Mouse (Mus musculus) embryonic fibroblast, embryonic 13.5 days (primary cell): ENCODE data around the gene Tead1. TPM values are rescaled to one million over a fixed set of nuclear protein-coding genes. Genes with fewer than 3 reads are reported as not detected.

ENCODE experiments used
- H3K27ac ChIP-seq: 2 replicates; pipeline ENCODE4 v1.5.1; 2012; ENCODE audit warnings: low read length, control low read depth, inconsistent platforms; ENCODE audit not compliant: insufficient read depth
- H3K4me1 ChIP-seq: 2 replicates; pipeline ENCODE4 v1.6.1; 2011; ENCODE audit warnings: low read length; ENCODE audit not compliant: control insufficient read depth, insufficient read depth
- H3K4me3 ChIP-seq: 2 replicates; pipeline ENCODE4 v1.5.1; 2011; ENCODE audit warnings: mild to moderate bottlenecking, control low read depth, low read length; ENCODE audit not compliant: insufficient read depth
- CTCF ChIP-seq: IDR thresholded peaks from 2 replicates; pipeline ENCODE4 v1.5.1; 2011; ENCODE audit warnings: mild to moderate bottlenecking, control low read depth, low read length, moderate library complexity, borderline replicate concordance; ENCODE audit not compliant: insufficient read depth
- POLR2A ChIP-seq: IDR thresholded peaks from 2 replicates; pipeline ENCODE4 v1.6.1; 2011; ENCODE audit warnings: low read depth, mild to moderate bottlenecking, control low read depth, low read length, moderate library complexity
- polyA plus RNA-seq: library from polyadenylated mRNA; stranded (reverse); fragments of >200 nt; gene quantifications from 2 replicates; pipeline ENCODE4 v1.2.4, GENCODE M21; 2011; ENCODE audit warnings: low read depth; ENCODE audit not compliant: missing spikeins, insufficient read length

The Tead1 gene
- polyA plus RNA-seq, 1 experiment, result 209 TPM

GRCm38 (mm10) chr7:112747836-112748235, 68.7 kb downstream of the Tead1 start:
- H3K4me3 ChIP-seq, result no peak overlapping the region
- H3K4me1 ChIP-seq, result peaks cover 11% of the 10 kb centered on the region
- TF ChIP-seq CTCF (no peak), POLR2A (no peak)

GRCm38 (mm10) chr7:112748327-112748726, 69.2 kb downstream of the Tead1 start:
- Histone ChIP-seq H3K27ac (no peak overlapping the region), H3K4me1 (peaks cover 7% of the 10 kb centered on the region)

More at GRCm38 (mm10) chr7:112747836-112748235, 68.7 kb downstream of the Tead1 start:
- no peak overlapping the region for H3K27ac ChIP-seq

GRCm38 (mm10) chr7:112750101-112750500, 71.0 kb downstream of the Tead1 start:
- H3K27ac ChIP-seq, result no peak overlapping the region
- TF ChIP-seq CTCF, result no peak
- TF ChIP-seq POLR2A, result no peak
- no peak overlapping the region for H3K4me3 ChIP-seq
- peaks cover 7% of the 10 kb centered on the region for H3K4me1 ChIP-seq

More at GRCm38 (mm10) chr7:112748327-112748726, 69.2 kb downstream of the Tead1 start:
- no peak for TF ChIP-seq CTCF
- no peak for TF ChIP-seq POLR2A
- no peak overlapping the region for H3K4me3 ChIP-seq

GRCm38 (mm10) chr7:112752311-112752710, 73.2 kb downstream of the Tead1 start:
- H3K4me3 ChIP-seq, result no peak overlapping the region
- H3K4me1 ChIP-seq, result peaks cover 14% of the 10 kb centered on the region
- no peak for TF ChIP-seq CTCF
- no peak for TF ChIP-seq POLR2A
- H3K27ac ChIP-seq, result no peak overlapping the region

GRCm38 (mm10) chr7:112753314-112753713, 74.2 kb downstream of the Tead1 start:
- peaks cover 20% of the 10 kb centered on the region for H3K4me1 ChIP-seq
- H3K4me3 ChIP-seq, result no peak overlapping the region
- H3K27ac ChIP-seq, result no peak overlapping the region
- TF ChIP-seq CTCF, result no peak
- no peak for TF ChIP-seq POLR2A

- no peak overlapping the region for H3K27ac ChIP-seq
- TF ChIP-seq CTCF, result no peak
- TF ChIP-seq POLR2A, result no peak
- H3K4me1 ChIP-seq, result peaks cover 45% of the 10 kb centered on the region
- no peak overlapping the region for H3K4me3 ChIP-seq
Measured at GRCm38 (mm10) chr7:112759359-112759975, 80.3 kb downstream of the Tead1 start.

GRCm38 (mm10) chr7:112760293-112760692, 81.2 kb downstream of the Tead1 start:
- H3K27ac ChIP-seq, result 0 out of 2 replicates have a peak overlapping the region, but pooled peaks have one; percentile 7
- peaks cover 47% of the 10 kb centered on the region for H3K4me1 ChIP-seq
- TF ChIP-seq CTCF (no peak), POLR2A (no peak)
- H3K4me3 ChIP-seq, result no peak overlapping the region

GRCm38 (mm10) chr7:112760782-112761181, 81.7 kb downstream of the Tead1 start:
- no peak for TF ChIP-seq POLR2A
- TF ChIP-seq CTCF, result no peak
- H3K27ac ChIP-seq, result peak overlapping the region; percentile 24
- H3K4me1 ChIP-seq, result peaks cover 47% of the 10 kb centered on the region
- no peak overlapping the region for H3K4me3 ChIP-seq

- TF ChIP-seq POLR2A, result no peak
- no peak for TF ChIP-seq CTCF
- Histone ChIP-seq H3K4me3 (no peak overlapping the region), H3K27ac (no peak overlapping the region), H3K4me1 (peaks cover 37% of the 10 kb centered on the region)
Measured at GRCm38 (mm10) chr7:112762870-112763269, 83.8 kb downstream of the Tead1 start.

- H3K4me1 ChIP-seq, result peaks cover 33% of the 10 kb centered on the region
- no peak overlapping the region for H3K27ac ChIP-seq
- H3K4me3 ChIP-seq, result no peak overlapping the region
Measured at GRCm38 (mm10) chr7:112763513-112763912, 84.4 kb downstream of the Tead1 start.

More at GRCm38 (mm10) chr7:112763513-112763912, 84.4 kb downstream of the Tead1 start:
- TF ChIP-seq CTCF, result no peak
- TF ChIP-seq POLR2A, result no peak
